In the genomic region with DNA sequence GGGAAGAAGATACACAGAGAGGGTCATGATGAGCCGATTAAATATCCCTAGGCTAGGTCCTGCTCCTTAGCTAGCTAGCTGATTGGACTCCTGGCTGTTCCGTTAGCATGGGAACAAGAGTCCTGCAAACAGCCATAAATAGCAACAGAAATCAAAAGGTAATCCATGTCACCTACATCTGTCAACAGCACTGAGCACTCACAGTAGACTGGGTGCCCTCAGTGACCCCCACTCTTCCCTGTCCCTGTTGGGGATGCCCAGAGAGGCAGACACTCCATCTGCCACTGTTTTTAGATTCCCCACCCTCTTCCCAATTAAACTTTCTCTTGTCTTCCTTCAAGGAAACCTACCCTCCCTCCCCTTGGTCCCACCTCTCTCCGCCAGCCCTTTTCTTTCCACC, we compare ENCODE assay signal across 21 mouse cellular contexts. TPM values are rescaled to one million over a fixed set of nuclear protein-coding genes. Genes with fewer than 3 reads are reported as not detected.
DNase-seq lines count a peak whose midpoint lies in the region; ATAC-seq and TF ChIP-seq lines count a peak whose summit lies in the region.
"Had no signal": no experiment of that assay in that cellular context is flagged by ENCODE, and none has a peak within 500 bp of the region (broad histone marks: within the 10 kb centered on the region; RNA-seq: fewer than 3 reads in every experiment).

No protein-coding gene starts in this region.

- no peak for TF ChIP-seq EP300 in stomach, postnatal 0 days (optimal IDR thresholded peaks at IDR 0.05)

- H3K27ac ChIP-seq in midbrain, embryonic 10.5 days (replicated peaks), result 0 out of 2 replicates have a peak overlapping the region, but pooled peaks have one; percentile 17
- H3K27ac ChIP-seq in midbrain, embryonic 15.5 days, result no peak overlapping the region
- H3K27ac ChIP-seq in heart, embryonic 16.5 days (ENCODE audit: low read length), result 0 out of 2 replicates have a peak overlapping the region, but pooled peaks have one; percentile 2
- no peak overlapping the region for H3K27ac ChIP-seq in stomach, postnatal 0 days (replicated peaks)
- H3K27ac ChIP-seq: embryonic facial prominence, embryonic 13.5 days; forebrain, embryonic 13.5 days had no signal

- no peaks in the 10 kb centered on the region for H3K36me3 ChIP-seq in midbrain, embryonic 10.5 days
- H3K36me3 ChIP-seq in midbrain, embryonic 15.5 days (replicated peaks), result no peaks in the 10 kb centered on the region
- no peaks in the 10 kb centered on the region for H3K36me3 ChIP-seq in heart, embryonic 16.5 days (ENCODE audit: control insufficient read depth, insufficient read depth)
- no peaks in the 10 kb centered on the region for H3K36me3 ChIP-seq in stomach, postnatal 0 days (ENCODE audit: control insufficient read depth, insufficient read depth, low read length)
- H3K36me3 ChIP-seq: embryonic facial prominence, embryonic 13.5 days had no signal

- H3K9ac ChIP-seq in midbrain, embryonic 15.5 days, result no peak overlapping the region
- H3K9ac ChIP-seq in heart, embryonic 16.5 days (ENCODE audit: low read length), result 0 out of 2 replicates have a peak overlapping the region, but pooled peaks have one; percentile 4
- no peak overlapping the region for H3K9ac ChIP-seq in stomach, postnatal 0 days (ENCODE audit: low read length)
- H3K9ac ChIP-seq: embryonic facial prominence, embryonic 13.5 days; forebrain, embryonic 13.5 days; forebrain, postnatal 0 days had no signal

- H3K9me3 ChIP-seq in midbrain, embryonic 10.5 days (replicated peaks), result no peaks in the 10 kb centered on the region
- H3K9me3 ChIP-seq in midbrain, embryonic 15.5 days, result no peaks in the 10 kb centered on the region
- H3K9me3 ChIP-seq in heart, embryonic 16.5 days (replicated peaks; ENCODE audit: control insufficient read depth, low read length), result no peaks in the 10 kb centered on the region
- H3K9me3 ChIP-seq in stomach, postnatal 0 days (ENCODE audit: control insufficient read depth, low read length), result no peaks in the 10 kb centered on the region
- H3K9me3 ChIP-seq: embryonic facial prominence, embryonic 13.5 days; forebrain, embryonic 13.5 days had no signal

- H3K4me1 ChIP-seq in midbrain, embryonic 10.5 days, result peaks cover 46% of the 10 kb centered on the region
- peaks cover 9% of the 10 kb centered on the region for H3K4me1 ChIP-seq in midbrain, embryonic 15.5 days
- H3K4me1 ChIP-seq in heart, embryonic 16.5 days (ENCODE audit: control insufficient read depth, insufficient read depth, low read length), result peaks cover 24% of the 10 kb centered on the region
- H3K4me1 ChIP-seq in stomach, postnatal 0 days (replicated peaks; ENCODE audit: control insufficient read depth, insufficient read depth), result no peaks in the 10 kb centered on the region

- TF ChIP-seq CTCF in stomach, postnatal 0 days (IDR thresholded peaks at IDR 0.05; ENCODE audit: low read depth), result no peak

- H3K4me2 ChIP-seq in midbrain, embryonic 15.5 days, result no peak overlapping the region
- 0 out of 2 replicates have a peak overlapping the region, but pooled peaks have one; percentile 5 for H3K4me2 ChIP-seq in heart, embryonic 16.5 days (ENCODE audit: low read depth, low read length)
- H3K4me2 ChIP-seq in stomach, postnatal 0 days (replicated peaks; ENCODE audit: low read depth), result no peak overlapping the region
- H3K4me2 ChIP-seq: embryonic facial prominence, embryonic 13.5 days; forebrain, embryonic 13.5 days had no signal

- H3K27me3 ChIP-seq in midbrain, embryonic 10.5 days (ENCODE audit: low read depth, poor library complexity, severe bottlenecking), result peaks cover 96% of the 10 kb centered on the region
- peaks cover 75% of the 10 kb centered on the region for H3K27me3 ChIP-seq in midbrain, embryonic 15.5 days (replicated peaks)
- peaks cover 13% of the 10 kb centered on the region for H3K27me3 ChIP-seq in heart, embryonic 16.5 days (ENCODE audit: control insufficient read depth, insufficient read depth, low read length)
- 0 out of 2 replicates have a peak, but pooled peaks cover under 1% of the 10 kb centered on the region for H3K27me3 ChIP-seq in stomach, postnatal 0 days (ENCODE audit: control insufficient read depth, insufficient read depth, low read length)

- ATAC-seq in midbrain, embryonic 15.5 days (replicated peaks), result no peak
- peak; percentile 53; the same call in 1 of the 2 replicates for ATAC-seq in heart, embryonic 16.5 days (replicated peaks; ENCODE audit: extremely low read depth, insufficient read depth, low FRiP score)
- no peak for ATAC-seq in stomach, postnatal 0 days (ENCODE audit: low FRiP score, low TSS enrichment)
- ATAC-seq: forebrain, embryonic 13.5 days; forebrain, postnatal 0 days; hindbrain, embryonic 16.5 days; inflammation-experienced regulatory T-cells, adult 6 months; intestine, postnatal 0 days had no signal

- no peak overlapping the region for H3K4me3 ChIP-seq in midbrain, embryonic 10.5 days
- no peak overlapping the region for H3K4me3 ChIP-seq in midbrain, embryonic 15.5 days
- no peak overlapping the region for H3K4me3 ChIP-seq in heart, embryonic 16.5 days (ENCODE audit: low read length)
- H3K4me3 ChIP-seq in stomach, postnatal 0 days (ENCODE audit: low read depth, low read length), result no peak overlapping the region
- H3K4me3 ChIP-seq: embryonic facial prominence, embryonic 13.5 days; forebrain, embryonic 13.5 days had no signal

- WGBS in midbrain, embryonic 10.5 days, result 22% methylated on average over 3 of the region's 3 CpGs
- 25% methylated on average over 3 of the region's 3 CpGs for WGBS in midbrain, embryonic 15.5 days
- 19% methylated on average over 3 of the region's 3 CpGs for WGBS in heart, embryonic 16.5 days
- 47% methylated on average over 3 of the region's 3 CpGs for WGBS in stomach, postnatal 0 days

- DNase-seq in heart, adult 9 months (ENCODE audit: low spot score in 2 of 2), result peak; percentile 51 to 59
- DNase-seq in heart, postnatal 25 days (ENCODE audit: low spot score), result no peak
- no peak for DNase-seq in midbrain, embryonic 10.5 days (ENCODE audit: low spot score)
- DNase-seq in retina, postnatal 1 day, result peak; percentile 51
- no peak for DNase-seq in layer of hippocampus, postnatal 14 days (ENCODE audit: low spot score in 2 of 2)
- no peak for DNase-seq in stomach, postnatal 0 days (ENCODE audit: low spot score)
- DNase-seq: adrenal gland, adult 2 months; adrenal gland, postnatal 25 days; cerebellum, adult 18-20 months; cerebellum, adult 9-11 months; cerebellum, postnatal 36 days; forebrain, postnatal 0 days; gastrocnemius, postnatal 14 days; kidney, adult 9 months had no signal

- intact Hi-C loops in heart, postnatal 25 days (cut with DNase I), result loop anchor here (5.0 kb wide), 1 partner anchor 129 kb away; the partner anchor contains the start of gene Pax2

RNA-seq across cellular contexts. Expression of gene Slf2, which starts 44.5 kb away (rescaled TPM):
- 10 to 100 TPM; 18.4 to 22.0 TPM for total RNA-seq in heart, postnatal 25 days (2021)
- polyA plus RNA-seq in midbrain, embryonic 10.5 days (2016; fragmentation: Nextera tagmentation; extraction: Ambion mirVana), result 37.2 and 39.1 TPM in 2 replicates
- polyA plus RNA-seq in midbrain, embryonic 15.5 days (2015; fragmentation: Nextera tagmentation; extraction: Ambion mirVana), result 27.8 and 33.0 TPM in 2 replicates
- polyA plus RNA-seq in heart, embryonic 16.5 days (2015; fragmentation: Nextera tagmentation; extraction: Ambion mirVana), result 30.9 and 35.5 TPM in 2 replicates
- total RNA-seq in layer of hippocampus, postnatal 14 days (2021), result 10 to 100 TPM; 30.8 to 34.0 TPM
- 9.3 and 9.8 TPM in 2 replicates for polyA plus RNA-seq in stomach, postnatal 0 days (2015; fragmentation: Nextera tagmentation; extraction: Ambion mirVana)

Comparison
In these comparisons a context has a peak if more than half of its experiments do, and no peak if none do; other contexts are left out.
1. DNase-seq: peak in heart, adult 9 months (2 of 2) and retina, postnatal 1 day (single experiment); none in heart, postnatal 25 days (single experiment), midbrain, embryonic 10.5 days (single experiment), layer of hippocampus, postnatal 14 days (0 of 2) and stomach, postnatal 0 days (single experiment).
2. H3K27ac ChIP-seq: peak in midbrain, embryonic 10.5 days (single experiment) and heart, embryonic 16.5 days (single experiment); none in midbrain, embryonic 15.5 days (single experiment) and stomach, postnatal 0 days (single experiment).